Mouse (Mus musculus) mature B cell (primary cell): ENCODE results near the gene Cd151.
"Not testable (repeated sequence)": the region's sequence is repeated elsewhere in the genome, so short reads cannot be mapped to it uniquely, and the experiment has no call there.

Source experiments
- in situ Hi-C: fragments of 300-500 bp; cut with MboI; formaldehyde crosslinking; loops from 2 replicates; pipeline ENCODE4 v1.14.3; 2019

Gene Cd151

GRCm38 (mm10) chr7:141435856-141436522 lies 31.2 kb upstream of the Cd151 start:
- in situ Hi-C loops = no loop called here

GRCm38 (mm10) chr7:141436523-141436892 lies 30.7 kb upstream of the Cd151 start:
- in situ Hi-C loops = no loop called here

- in situ Hi-C loops = no loop called here
Observed at GRCm38 (mm10) chr7:141437178-141438120, 29.7 kb upstream of the Cd151 start, which contains the start of gene Slc25a22. Gene Slc25a22 (minus strand): TSS chr7:141437892.

GRCm38 (mm10) chr7:141438201-141438968 lies 28.8 kb upstream of the Cd151 start:
- in situ Hi-C loops = no loop called here

- in situ Hi-C loops = no loop called here
Observed at GRCm38 (mm10) chr7:141439140-141439679, 28.0 kb upstream of the Cd151 start.

GRCm38 (mm10) chr7:141439811-141440210 lies 27.4 kb upstream of the Cd151 start:
- in situ Hi-C loops = no loop called here

GRCm38 (mm10) chr7:141440613-141441012 lies 26.6 kb upstream of the Cd151 start:
- in situ Hi-C loops = no loop called here

GRCm38 (mm10) chr7:141441460-141441859 lies 25.7 kb upstream of the Cd151 start:
- in situ Hi-C loops = no loop called here

- in situ Hi-C loops = no loop called here
Observed at GRCm38 (mm10) chr7:141442199-141442598, 25.0 kb upstream of the Cd151 start.

- in situ Hi-C loops = no loop called here
Observed at GRCm38 (mm10) chr7:141443081-141443821, 23.9 kb upstream of the Cd151 start.

GRCm38 (mm10) chr7:141443828-141444237 lies 23.4 kb upstream of the Cd151 start, which contains the start of gene Pidd1:
Gene Pidd1 (minus strand): TSS chr7:141444025.
- in situ Hi-C loops = no loop called here

- in situ Hi-C loops = not testable (repeated sequence)
Observed at GRCm38 (mm10) chr7:141446374-141446773, 20.8 kb upstream of the Cd151 start.

GRCm38 (mm10) chr7:141447110-141447991 lies 19.8 kb upstream of the Cd151 start, which contains the start of gene Rplp2:
Gene Rplp2 (plus strand): TSS chr7:141447370.
- in situ Hi-C loops = no loop called here

GRCm38 (mm10) chr7:141451928-141452327 lies 15.3 kb upstream of the Cd151 start:
- in situ Hi-C loops = no loop called here

- in situ Hi-C loops = no loop called here
Observed at GRCm38 (mm10) chr7:141453636-141454035, 13.6 kb upstream of the Cd151 start.

- in situ Hi-C loops = no loop called here
Observed at GRCm38 (mm10) chr7:141454967-141455551, 12.1 kb upstream of the Cd151 start, which contains the start of gene Pnpla2. Gene Pnpla2 (plus strand): TSS chr7:141455198.

- in situ Hi-C loops = no loop called here
Observed at GRCm38 (mm10) chr7:141455610-141456314, 11.4 kb upstream of the Cd151 start.

GRCm38 (mm10) chr7:141456739-141457138 lies 10.5 kb upstream of the Cd151 start:
- in situ Hi-C loops = no loop called here

- in situ Hi-C loops = no loop called here
Observed at GRCm38 (mm10) chr7:141457236-141457635, 10.0 kb upstream of the Cd151 start.
